Mouse (Mus musculus) activated CD4-positive, CD25-positive, alpha-beta regulatory T cell (primary cell): ENCODE measurements around the gene Il2rg. TPM values are rescaled to one million over a fixed set of nuclear protein-coding genes. Genes with fewer than 3 reads are reported as not detected.

Source experiments
- polyA plus RNA-seq, 2 experiments: library from polyadenylated mRNA; unstranded; fragments of 100-300 nt; shearing (Covaris generic); gene quantifications; one replicate each; pipeline ENCODE4 v1.2.1; 2017

The Il2rg gene
- polyA plus RNA-seq, result 1,000 to 10,000 TPM; 1,270 to 1,829 TPM

DNA sequence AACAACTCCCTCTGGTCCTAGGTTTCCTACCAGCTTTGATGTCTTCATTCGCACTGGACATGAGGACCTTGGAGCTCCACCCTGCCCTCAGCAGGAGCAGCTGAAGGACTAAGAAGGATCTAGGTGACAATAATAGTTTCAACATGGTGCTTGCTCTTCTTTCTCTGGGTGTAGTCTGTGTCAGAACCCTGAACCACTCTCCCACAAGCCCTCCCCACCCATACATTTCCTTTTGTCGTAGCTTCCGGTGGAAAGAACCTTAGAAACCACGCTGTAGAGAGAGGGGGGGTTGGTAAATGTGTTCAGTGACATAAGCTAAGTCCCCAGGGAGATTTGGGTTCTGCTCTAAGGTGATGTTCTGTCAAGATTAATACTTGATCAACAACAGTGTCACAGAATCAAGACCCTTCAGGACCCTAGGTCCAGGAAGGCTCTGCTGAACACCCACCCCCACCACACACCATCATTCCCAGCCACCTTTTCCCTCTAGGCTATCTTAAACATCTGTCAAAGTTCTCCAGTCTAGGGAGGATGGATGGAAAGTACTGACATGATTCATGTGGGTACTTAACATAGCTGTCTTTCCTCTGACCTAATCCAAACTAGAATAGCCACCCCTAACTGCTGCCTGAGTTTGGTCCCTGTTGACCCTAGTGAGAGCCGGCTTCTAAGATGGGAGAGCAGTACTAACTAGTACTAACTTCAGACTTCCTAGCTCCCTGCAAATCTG, at the start of gene Il2rg:
TSS of gene Il2rg (minus strand) at position 231 of the 730 bp plus-strand sequence.

DNA sequence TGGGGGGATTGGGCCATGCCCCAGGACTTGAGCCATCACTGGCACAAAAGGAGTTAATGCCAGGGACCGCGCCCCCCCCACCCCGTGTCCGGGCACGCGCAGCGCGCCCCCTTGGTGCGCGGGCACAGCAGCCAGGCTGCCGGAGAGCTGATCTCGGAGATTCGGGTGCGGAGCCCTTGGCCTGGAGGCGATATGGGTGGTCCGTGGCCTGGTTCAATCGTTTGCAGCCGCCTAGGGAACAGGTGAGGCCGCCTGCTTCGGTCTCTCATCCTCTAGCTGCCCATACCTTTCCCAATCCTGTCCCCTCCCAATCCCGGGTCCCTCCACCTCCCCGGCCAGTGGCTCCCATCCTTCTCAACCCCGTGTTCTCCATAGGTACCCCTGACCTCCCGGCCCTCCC, 31.0 kb upstream of the Il2rg start, which contains the start of gene Nlgn3:
TSS of gene Nlgn3 (plus strand) at position 114 of the 400 bp plus-strand sequence.

DNA sequence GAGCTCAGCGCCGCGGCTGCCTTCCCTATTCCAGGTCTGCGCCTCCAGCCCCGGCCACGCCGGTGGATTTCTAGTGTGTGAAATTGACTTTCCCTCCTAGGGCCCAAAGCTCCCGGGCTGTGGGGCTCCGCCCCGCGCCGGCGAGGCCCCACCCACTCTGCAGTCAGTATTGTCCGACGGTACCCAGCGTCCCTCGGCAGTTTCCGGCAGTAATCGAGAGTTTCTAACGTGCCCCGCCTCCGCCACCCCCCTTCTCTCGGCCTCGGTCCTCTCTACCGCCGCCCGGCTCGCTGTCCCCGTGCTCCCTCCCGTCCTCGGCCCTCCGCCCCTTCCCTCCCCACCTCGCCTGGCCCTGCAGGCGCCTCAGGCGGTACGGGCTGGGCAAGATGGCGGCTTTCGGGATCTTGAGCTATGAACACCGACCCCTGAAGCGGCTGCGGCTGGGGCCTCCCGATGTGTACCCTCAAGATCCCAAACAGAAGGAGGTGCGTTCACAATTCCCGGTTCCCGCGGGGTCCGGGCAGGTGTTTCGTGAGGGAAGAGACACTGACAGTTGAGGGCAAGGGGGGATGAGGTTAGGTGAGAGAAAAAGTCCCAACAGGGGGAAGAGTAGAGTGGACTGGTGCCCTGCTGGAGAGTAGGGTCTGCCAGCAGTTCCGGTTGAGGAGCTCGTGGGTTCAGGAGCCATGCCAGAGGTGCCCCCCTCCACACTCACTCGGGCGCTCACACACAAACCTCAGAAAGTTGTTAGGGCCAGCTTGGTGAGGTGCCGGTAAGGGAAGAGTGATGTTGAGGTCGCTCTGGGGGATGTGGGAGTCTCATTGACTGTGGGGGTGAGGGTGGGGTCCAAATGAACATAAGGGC, 6.1 kb upstream of the Il2rg start, which contains the start of gene Med12:
TSS of gene Med12 (plus strand) at position 156 of the 864 bp plus-strand sequence.

DNA sequence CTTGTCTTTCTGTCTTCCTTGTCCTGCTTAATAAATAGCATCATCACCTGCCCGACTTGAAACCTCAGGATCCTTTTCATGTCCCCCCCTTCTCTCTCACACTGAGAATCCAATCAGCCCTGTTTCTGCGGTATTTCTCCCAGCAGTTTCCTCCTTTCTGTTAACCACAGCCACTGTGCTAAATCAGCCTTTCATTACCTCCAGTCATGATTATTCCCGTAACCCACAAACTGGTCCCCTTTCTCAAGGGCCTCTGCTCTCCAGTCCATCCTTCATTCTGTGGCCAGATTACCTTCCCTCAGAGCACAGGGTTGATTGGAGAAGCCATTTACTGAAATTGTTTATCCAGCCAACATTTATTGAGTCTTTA, 685 bp upstream of the Il2rg start, which contains the start of gene Gm20489:
TSS of gene Gm20489 (minus strand) at position 269 of the 370 bp plus-strand sequence.

DNA sequence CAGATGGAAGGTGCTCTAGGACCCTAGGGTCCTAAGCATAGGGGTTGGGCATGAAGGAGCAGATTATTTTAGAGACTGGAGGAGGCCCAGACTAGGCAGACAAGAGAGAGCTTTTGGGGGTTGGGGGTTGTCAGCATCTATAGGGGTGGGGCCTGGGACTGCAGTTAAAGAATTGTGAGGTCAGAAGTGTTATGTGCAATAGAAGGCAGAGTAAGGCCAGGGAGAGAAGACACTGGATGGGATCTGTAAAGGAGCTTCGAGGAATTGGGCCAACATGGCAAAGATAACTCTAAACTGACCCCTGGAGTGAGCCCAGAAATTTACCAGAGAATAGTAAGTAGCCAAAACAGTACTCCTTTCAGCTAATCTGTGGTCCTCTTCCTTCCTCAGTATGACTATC, 4.2 kb downstream of the Il2rg start, which contains the start of gene Gm614:
TSS of gene Gm614 (minus strand) at position 101 of the 400 bp plus-strand sequence.

DNA sequence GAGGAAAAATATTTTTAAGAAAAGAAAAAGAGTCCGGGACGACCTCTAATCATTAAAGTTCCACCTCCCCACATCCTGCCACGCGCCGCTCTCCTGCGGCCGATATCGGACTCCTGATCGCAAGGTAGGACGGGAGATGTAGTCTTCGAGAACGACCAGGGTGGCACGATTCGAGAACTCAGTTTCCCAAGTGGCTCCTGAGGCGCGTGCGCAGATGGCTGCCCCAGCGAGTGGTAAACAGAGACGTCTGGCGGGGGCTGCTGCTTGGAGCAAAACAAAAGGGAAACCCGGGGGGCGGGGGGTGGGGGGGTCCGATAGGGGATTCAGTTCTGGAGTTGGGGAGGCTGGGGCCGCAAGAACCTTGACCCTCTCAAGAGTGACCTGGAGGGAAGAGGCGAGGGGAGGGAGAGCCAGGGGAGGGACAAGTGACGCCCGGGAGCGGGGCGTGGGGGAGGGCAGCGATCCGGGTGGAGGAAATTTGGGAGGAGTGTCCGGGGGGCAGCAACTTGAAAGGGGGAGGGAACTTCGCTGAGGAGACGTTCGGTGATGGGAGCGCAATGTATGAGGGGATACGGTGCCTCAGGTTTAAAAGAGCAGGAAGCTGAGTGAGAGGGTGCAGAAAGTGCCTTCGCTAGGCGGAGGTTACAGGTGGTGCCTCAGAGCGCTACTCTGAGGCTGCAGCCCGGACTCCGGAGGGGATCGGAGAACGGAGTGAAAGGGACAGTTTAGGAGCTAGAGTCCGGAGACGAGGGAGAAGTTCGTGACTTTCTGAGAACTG, 13.9 kb downstream of the Il2rg start, which contains the start of gene Foxo4:
TSS of gene Foxo4 (plus strand) at position 577 of the 778 bp plus-strand sequence.

DNA sequence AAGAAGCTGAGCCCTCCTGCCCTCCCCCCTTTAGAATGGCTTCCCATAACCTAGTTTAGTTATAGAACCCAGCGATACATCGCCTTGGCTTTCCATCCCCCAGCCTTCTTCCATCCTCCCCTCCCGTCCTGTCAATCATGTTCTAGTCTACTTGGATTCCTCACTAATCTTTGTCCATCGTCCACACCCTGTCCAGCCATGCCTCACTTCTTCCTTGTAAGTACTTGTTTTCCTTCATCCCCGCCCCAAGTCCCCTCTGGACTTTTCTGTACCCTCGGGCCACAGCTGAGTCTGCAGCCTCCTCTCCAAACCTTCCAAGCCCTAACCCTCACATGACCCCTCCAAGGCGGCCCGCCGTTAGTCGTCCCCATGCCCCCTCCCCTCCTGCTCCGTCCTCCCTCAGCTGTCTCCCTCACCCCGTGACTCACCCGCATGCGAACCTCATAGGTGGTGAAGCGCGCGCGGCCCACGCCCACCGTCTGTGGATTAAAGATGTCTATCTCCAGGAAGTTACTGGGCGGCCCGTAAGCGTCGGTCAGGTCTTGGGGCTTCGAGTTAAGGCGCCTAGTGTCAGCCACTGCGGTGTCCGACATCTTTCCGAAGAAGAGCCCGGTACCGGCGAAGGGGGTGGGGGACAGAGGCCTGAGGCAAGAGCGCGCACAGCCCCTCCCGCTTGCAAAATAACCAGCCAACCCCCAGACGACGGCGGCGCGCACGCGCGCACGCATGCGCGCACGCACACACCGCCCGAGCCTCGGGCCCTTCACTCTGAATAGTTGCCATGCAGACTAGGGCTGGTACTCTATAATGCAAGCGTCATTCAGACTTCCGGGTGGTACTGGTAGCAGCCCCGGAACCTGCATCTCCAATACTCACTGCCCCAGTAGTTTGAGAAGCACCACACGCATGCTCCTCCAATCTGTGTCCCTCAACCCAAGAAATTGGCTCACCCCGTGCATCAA, 45.9 kb downstream of the Il2rg start, which contains the start of gene Snx12:
TSS of gene Snx12 (minus strand) at position 730 of the 962 bp plus-strand sequence.

Other genes with a start within 250 kb of the Il2rg start
- gene Tex11, start 208.6 kb downstream of the Il2rg start, polyA plus RNA-seq, result not detected
- gene Slc7a3, start 182.2 kb downstream of the Il2rg start, polyA plus RNA-seq, result not detected
- gene Snx12, start 45.7 kb downstream of the Il2rg start, polyA plus RNA-seq, result 10 to 100 TPM; 49.0 to 62.8 TPM
- gene Foxo4, start 13.7 kb downstream of the Il2rg start, polyA plus RNA-seq, result 1 to 10 TPM; 2.2 TPM
- 1 to 10 TPM; 2.3 to 4.0 TPM for gene Gm614, start 4.3 kb downstream of the Il2rg start, polyA plus RNA-seq
- not detected for gene Gm20489, start 768 bp upstream of the Il2rg start, polyA plus RNA-seq
- 10 to 100 TPM; 52.0 to 84.8 TPM for gene Med12, start 5.8 kb upstream of the Il2rg start, polyA plus RNA-seq
- gene Nlgn3, start 30.9 kb upstream of the Il2rg start, polyA plus RNA-seq, result under 1 TPM in 1 of 2 experiments, not detected in 1; 0.28 TPM
- gene Gjb1, start 108.1 kb upstream of the Il2rg start, polyA plus RNA-seq, result not detected
- 10 to 100 TPM; 14.0 to 15.8 TPM for gene Zmym3, start 152.6 kb upstream of the Il2rg start, polyA plus RNA-seq
- gene Nono, start 161.1 kb upstream of the Il2rg start, polyA plus RNA-seq, result 100 to 1,000 TPM; 268 to 276 TPM
- 1 to 10 TPM in 1 of 2 experiments, under 1 TPM in 1; 0.29 to 1.7 TPM for gene Itgb1bp2, start 180.8 kb upstream of the Il2rg start, polyA plus RNA-seq